Comparison of ENCODE assay signal across 8 mouse cellular contexts in genomic region chr2:30708001-30708683, GRCm38 (mm10).
A peak's percentile ranks its signal among the peaks of the same experiment; 100 is the strongest.
DNase-seq lines count a peak whose midpoint lies in the region; ATAC-seq and TF ChIP-seq lines count a peak whose summit lies in the region.

No protein-coding gene starts in this region.

- no peak for TF ChIP-seq POLR2A in limb, embryonic 14.5 days (IDR thresholded peaks at IDR 0.05; ENCODE audit: borderline replicate concordance, extremely low read depth, insufficient read depth, insufficient read length)

- H3K27ac ChIP-seq in limb, embryonic 14.5 days (replicated peaks; ENCODE audit: low read depth, low read length) = peak overlapping the region; percentile 100
- peak overlapping the region; percentile 94 for H3K27ac ChIP-seq in midbrain, postnatal 0 days (ENCODE audit: low read depth, low read length)

- peaks cover 2% of the 10 kb centered on the region; the same call in 1 of the 2 replicates for H3K9me3 ChIP-seq in erythroblast, embryonic 14.5 days (ENCODE audit: control insufficient read depth, low read length)
- 0 out of 2 replicates have a peak, but pooled peaks cover 3% of the 10 kb centered on the region for H3K9me3 ChIP-seq in limb, embryonic 14.5 days (ENCODE audit: control insufficient read depth, low read length)
- no peaks in the 10 kb centered on the region for H3K9me3 ChIP-seq in midbrain, postnatal 0 days (ENCODE audit: low read length)

- H3K4me2 ChIP-seq in limb, embryonic 14.5 days (replicated peaks; ENCODE audit: low read depth, low read length, severe bottlenecking) = peak overlapping the region; percentile 92
- peak overlapping the region; percentile 56 for H3K4me2 ChIP-seq in midbrain, postnatal 0 days (ENCODE audit: low read depth, low read length, poor library complexity, severe bottlenecking)

- no peaks in the 10 kb centered on the region for H3K36me3 ChIP-seq in erythroblast, embryonic 14.5 days (ENCODE audit: control insufficient read depth)
- no peaks in the 10 kb centered on the region for H3K36me3 ChIP-seq in limb, embryonic 14.5 days (ENCODE audit: control insufficient read depth, insufficient read depth, low read length)
- no peaks in the 10 kb centered on the region for H3K36me3 ChIP-seq in midbrain, postnatal 0 days (ENCODE audit: insufficient read depth, low read length)

- no peak for ATAC-seq in erythroblast, adult 5-6 weeks (replicated peaks; ENCODE audit: low FRiP score, poor library complexity, severe bottlenecking)
- peak; percentile 30 for ATAC-seq in inflammation-experienced regulatory T-cells, adult 6 months
- peak; percentile 74 for ATAC-seq in limb, embryonic 14.5 days (ENCODE audit: low FRiP score, low read depth)
- ATAC-seq in midbrain, postnatal 0 days (ENCODE audit: low FRiP score) = peak; percentile 52

- peak overlapping the region; percentile 24 for H3K4me3 ChIP-seq in erythroblast, embryonic 14.5 days (replicated peaks)
- H3K4me3 ChIP-seq in limb, embryonic 14.5 days (replicated peaks; ENCODE audit: low read length) = peak overlapping the region; percentile 40
- peak overlapping the region; percentile 23 for H3K4me3 ChIP-seq in midbrain, postnatal 0 days (ENCODE audit: low read depth, low read length)

- peak; percentile 58 to 71 for DNase-seq in cerebellum, postnatal 36 days
- peak; percentile 85 for DNase-seq in gastrocnemius, postnatal 25 days
- DNase-seq in limb, embryonic 14.5 days (ENCODE audit: low spot score) = peak; percentile 85
- DNase-seq in midbrain, postnatal 0 days (ENCODE audit: low spot score) = peak; percentile 69
- DNase-seq in thymus, postnatal 0 days (ENCODE audit: low spot score) = peak; percentile 46

- peaks cover 73% of the 10 kb centered on the region for H3K27me3 ChIP-seq in erythroblast, embryonic 14.5 days (ENCODE audit: control insufficient read depth)
- no peaks in the 10 kb centered on the region for H3K27me3 ChIP-seq in limb, embryonic 14.5 days (ENCODE audit: control insufficient read depth, insufficient read depth, low read length)
- no peaks in the 10 kb centered on the region for H3K27me3 ChIP-seq in midbrain, postnatal 0 days (ENCODE audit: insufficient read depth, low read length)

- under 1% methylated on average over 43 of the region's 48 CpGs for WGBS in limb, embryonic 14.5 days
- 0% methylated on average over 29 of the region's 48 CpGs for WGBS in midbrain, postnatal 0 days

- H3K4me1 ChIP-seq in erythroblast, embryonic 14.5 days (ENCODE audit: control insufficient read depth) = peaks cover 2% of the 10 kb centered on the region
- peaks cover 58% of the 10 kb centered on the region for H3K4me1 ChIP-seq in limb, embryonic 14.5 days (ENCODE audit: control insufficient read depth, insufficient read depth, low read length)
- peaks cover 30% of the 10 kb centered on the region for H3K4me1 ChIP-seq in midbrain, postnatal 0 days (ENCODE audit: insufficient read depth, low read length)

- no peak for TF ChIP-seq CTCF in midbrain, postnatal 0 days (IDR thresholded peaks at IDR 0.05)

- H3K9ac ChIP-seq in limb, embryonic 14.5 days (ENCODE audit: low read depth, low read length, severe bottlenecking) = peak overlapping the region; percentile 80
- H3K9ac ChIP-seq in midbrain, postnatal 0 days (replicated peaks; ENCODE audit: low read length, poor library complexity, severe bottlenecking) = peak overlapping the region; percentile 65
